Mouse (Mus musculus) gastrocnemius, adult 2 months (tissue): ENCODE results near the gene Sv2a. TPM values are rescaled to one million over a fixed set of nuclear protein-coding genes. Genes with fewer than 3 reads are reported as not detected.
"Not testable (repeated sequence)": the region's sequence is repeated elsewhere in the genome, so short reads cannot be mapped to it uniquely, and the experiment has no call there.

Experiments
- DNase-seq: peaks from one replicate; pipeline ENCODE4 v3.0.0; 2022
- H3K27ac ChIP-seq: fragments of 200-600 bp; 2 replicates; pipeline ENCODE4 v1.8.1; 2022; ENCODE audit warnings: mild to moderate bottlenecking
- H3K4me3 ChIP-seq: fragments of 200-600 bp; 2 replicates; pipeline ENCODE4 v1.8.1; 2022; ENCODE audit warnings: mild to moderate bottlenecking, moderate library complexity
- CTCF ChIP-seq: fragments of 200-600 bp; IDR thresholded peaks from 2 replicates; pipeline ENCODE4 v1.8.1; 2022; ENCODE audit warnings: antibody characterized with exemption, mild to moderate bottlenecking, moderate library complexity
- intact Hi-C: fragments of 180-260 bp; cut with DNase I; formaldehyde crosslinking; loops from one replicate; pipeline ENCODE4 v1.15.1; 2025
- total RNA-seq, 2 experiments: library from RNA; stranded (reverse); gene quantifications; 2 replicates each; pipeline ENCODE4 v1.2.3; 2021

The Sv2a gene
- total RNA-seq, 2 experiments from 2014 or later: 0.25 to 0.26 TPM

DNA sequence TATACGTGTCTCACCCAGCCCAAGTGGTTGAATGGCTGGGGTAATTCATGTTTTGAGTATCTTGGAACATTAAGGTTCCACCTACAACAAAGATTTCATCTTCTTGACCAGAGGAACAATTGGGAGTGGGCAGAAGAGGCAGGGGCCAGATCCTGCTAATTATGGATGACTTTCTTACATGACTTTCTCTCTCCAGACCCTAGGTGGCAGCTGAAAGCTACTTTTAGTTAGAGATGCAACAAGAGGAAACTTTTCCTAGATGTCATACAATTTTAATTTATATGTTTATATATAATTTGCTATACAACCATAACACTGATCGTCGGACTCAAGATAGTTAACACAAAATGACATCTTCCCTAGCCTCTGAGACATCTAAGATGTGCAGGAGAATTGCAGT, 26.9 kb downstream of the Sv2a start:
- Histone ChIP-seq H3K27ac (no peak overlapping the region), H3K4me3 (no peak overlapping the region)
- intact Hi-C loops: no loop called here
- DNase-seq: no peak
- no peak; the same call in 1 of the 2 replicates for TF ChIP-seq CTCF

DNA sequence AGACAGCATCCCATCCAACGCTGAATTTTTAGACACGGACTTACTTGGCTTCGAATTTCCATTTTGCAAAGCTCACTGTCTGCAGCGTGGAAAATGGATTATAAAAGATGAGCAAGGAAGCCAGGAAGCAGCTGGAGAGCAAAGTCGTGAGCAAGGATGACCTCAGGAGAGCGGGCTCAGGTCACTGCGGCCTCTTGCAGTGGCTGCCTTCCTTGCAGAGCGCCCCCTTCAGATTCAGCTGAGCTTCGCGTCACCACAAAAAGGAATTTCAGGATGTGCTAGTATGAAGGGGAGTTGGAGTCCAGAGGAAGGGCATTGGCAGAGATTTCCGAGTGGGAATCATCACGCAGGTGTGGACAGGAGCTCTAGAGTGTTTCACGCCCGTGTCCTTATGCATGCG, 28.3 kb downstream of the Sv2a start:
- intact Hi-C loops: no loop called here
- peak; percentile 40 for TF ChIP-seq CTCF
- Histone ChIP-seq H3K4me3 (no peak overlapping the region), H3K27ac (no peak overlapping the region)
- no peak for DNase-seq

DNA sequence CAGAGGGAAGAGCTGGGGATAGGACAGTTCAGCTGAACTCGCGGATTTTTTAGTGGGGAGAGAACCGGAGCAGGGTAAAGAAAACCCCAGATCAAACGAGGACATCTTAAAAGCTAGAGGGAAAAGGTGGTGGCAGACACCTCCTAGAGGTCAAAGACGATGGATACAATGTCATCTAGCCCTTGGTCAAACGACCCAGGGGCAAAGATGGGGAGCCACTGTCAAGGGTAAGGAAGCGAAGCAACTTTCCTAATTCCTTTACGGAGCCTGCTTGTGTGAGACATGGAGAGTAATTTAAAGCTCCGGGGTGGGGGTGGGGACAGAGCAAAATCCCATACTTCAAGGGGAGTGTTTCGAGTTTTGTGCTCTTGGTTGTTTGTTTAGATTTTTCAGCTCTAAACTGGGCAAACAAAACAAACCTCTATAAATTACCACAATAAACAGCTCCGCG, 38.3 kb downstream of the Sv2a start:
- H3K27ac ChIP-seq: peak overlapping the region; percentile 97
- TF ChIP-seq CTCF: peak; percentile 40
- intact Hi-C loops: loop anchor here (5.0 kb wide), 2 partner anchors 47 to 152 kb away; partner anchors contain the start of gene Sf3b4
- H3K4me3 ChIP-seq: peak overlapping the region; percentile 89
- DNase-seq: peak; percentile 44

GRCm38 (mm10) chr3:96219661-96220130, 38.7 kb downstream of the Sv2a start, which contains the start of the genes Bola1 and Hist2h2ab:
Gene Bola1 (minus strand): TSS chr3:96219709.
Gene Hist2h2ab (plus strand): TSS chr3:96219865.
- peak within 1 kb of the TSS; percentile 97 for H3K27ac ChIP-seq
- intact Hi-C loops: loop anchor here (2.0 to 5.0 kb wide), 3 partner anchors 43 to 152 kb away; partner anchors contain the start of genes Hist2h4 and Sf3b4
- H3K4me3 ChIP-seq: peak within 1 kb of the TSS; percentile 89
- no peak for TF ChIP-seq CTCF
- DNase-seq: peak; percentile 85

- intact Hi-C loops: loop anchor here (2.0 kb wide), 1 partner anchor 43 kb away; the partner anchor contains the start of gene Hist2h4
- Histone ChIP-seq H3K4me3 (peak overlapping the region; percentile 89), H3K27ac (peak overlapping the region; percentile 97)
- not testable (repeated sequence) for DNase-seq
Observed at GRCm38 (mm10) chr3:96220131-96220764, 39.3 kb downstream of the Sv2a start.

- TF ChIP-seq CTCF: peak; percentile 0; the same call in 1 of the 2 replicates
- Histone ChIP-seq H3K4me3 (peak within 1 kb of the TSS; percentile 89), H3K27ac (peak within 1 kb of the TSS; percentile 97)
- intact Hi-C loops: loop anchor here (2.0 kb wide), 1 partner anchor 42 kb away; the partner anchor contains the start of gene Hist2h4
- peak; percentile 78 for DNase-seq
Observed at GRCm38 (mm10) chr3:96220765-96221639, 40.1 kb downstream of the Sv2a start, which contains the start of the genes Hist2h2ac and Hist2h2be. Gene Hist2h2ac (minus strand): TSS chr3:96220880. Gene Hist2h2be (plus strand): TSS chr3:96221119.

DNA sequence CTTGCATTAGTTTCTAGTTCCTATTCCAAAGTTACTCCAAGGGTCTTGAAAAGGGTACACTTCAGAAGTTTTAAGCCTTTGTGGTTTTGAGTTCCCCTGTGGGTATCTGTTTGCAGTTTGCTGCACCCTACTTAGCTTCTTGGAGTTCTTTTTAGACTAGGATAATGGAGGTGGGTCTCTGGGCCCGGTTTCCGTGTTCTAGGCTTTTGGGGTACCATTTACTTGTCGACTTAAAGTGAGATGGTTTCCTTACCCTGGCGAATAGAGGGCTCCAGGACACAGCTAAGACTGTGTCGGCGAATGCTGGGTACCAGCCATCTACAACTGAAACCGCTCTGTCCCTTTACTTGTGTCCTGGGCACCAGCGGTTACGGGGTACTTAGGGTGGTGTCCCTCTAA, 40.7 kb downstream of the Sv2a start:
- peak overlapping the region; percentile 89 for H3K4me3 ChIP-seq
- intact Hi-C loops: loop anchor here (2.0 kb wide), 2 partner anchors 15 to 41 kb away; partner anchors contain the start of gene Hist2h4
- peak overlapping the region; percentile 97 for H3K27ac ChIP-seq
- no peak for DNase-seq
- TF ChIP-seq CTCF: no peak

- no peak overlapping the region for H3K4me3 ChIP-seq
- TF ChIP-seq CTCF: no peak
- intact Hi-C loops: loop anchor here (2.0 kb wide), 1 partner anchor 14 kb away; no protein-coding TSS in a partner anchor
- DNase-seq: no peak
- H3K27ac ChIP-seq: peak overlapping the region; percentile 97; the same call in 1 of the 2 replicates
Observed at GRCm38 (mm10) chr3:96222774-96223173, 41.8 kb downstream of the Sv2a start.

GRCm38 (mm10) chr3:96225421-96225820, 44.5 kb downstream of the Sv2a start:
- Histone ChIP-seq H3K27ac (no peak overlapping the region), H3K4me3 (no peak overlapping the region)
- intact Hi-C loops: no loop called here
- no peak for TF ChIP-seq CTCF
- DNase-seq: no peak

DNA sequence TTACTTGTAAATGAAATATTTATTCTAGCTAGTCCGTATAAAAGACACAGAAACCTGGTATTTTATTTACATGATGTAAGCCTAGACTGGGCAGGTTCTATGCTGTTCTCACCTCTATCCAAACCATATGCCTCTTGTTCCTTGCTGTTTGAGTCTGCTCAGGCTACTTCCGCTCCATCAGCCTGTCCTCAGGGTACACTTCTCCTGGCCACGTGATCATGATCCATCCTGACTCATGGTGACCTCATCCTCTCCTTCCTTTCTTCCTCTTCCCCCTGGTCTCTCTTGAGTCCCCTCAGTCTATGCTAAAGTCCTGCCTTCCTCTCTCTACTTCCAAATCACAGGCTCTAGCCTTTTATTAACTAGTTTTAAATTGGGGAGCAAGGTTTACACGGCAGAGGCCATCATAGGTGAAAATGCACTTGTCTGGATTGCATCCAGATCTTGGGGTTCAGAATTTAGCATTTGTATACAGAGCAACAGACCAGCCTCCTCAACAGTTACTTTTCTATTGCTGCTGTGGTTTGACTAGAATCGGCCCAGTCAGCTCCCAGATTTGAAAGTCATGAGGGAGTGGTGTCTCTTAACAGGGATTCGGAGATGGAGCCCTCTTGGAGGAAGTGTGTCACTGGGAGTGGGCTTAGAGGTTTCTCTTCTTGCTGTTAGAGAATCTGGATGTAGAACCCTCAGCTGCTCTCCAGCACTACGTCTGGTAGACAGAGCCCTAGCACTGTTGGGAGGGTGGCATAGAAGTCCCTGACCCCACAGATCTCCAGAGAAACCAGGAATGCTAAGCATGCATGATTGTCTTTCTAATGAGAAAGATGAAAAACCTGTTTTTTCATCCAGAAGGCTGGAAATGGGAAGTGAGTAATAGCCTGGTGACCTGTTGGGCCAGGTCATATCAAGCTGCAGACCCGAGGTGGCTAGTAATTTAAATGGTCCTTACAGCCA, 46.0 kb downstream of the Sv2a start:
- H3K27ac ChIP-seq: no peak overlapping the region
- no peak for TF ChIP-seq CTCF
- no peak overlapping the region for H3K4me3 ChIP-seq
- no peak for DNase-seq
- intact Hi-C loops: no loop called here

- Histone ChIP-seq H3K27ac (no peak overlapping the region), H3K4me3 (no peak overlapping the region)
- DNase-seq: no peak
- TF ChIP-seq CTCF: no peak
- intact Hi-C loops: no loop called here
Observed at GRCm38 (mm10) chr3:96228828-96229227, 47.9 kb downstream of the Sv2a start.

GRCm38 (mm10) chr3:96230404-96230803, 49.5 kb downstream of the Sv2a start:
- H3K27ac ChIP-seq: no peak overlapping the region
- H3K4me3 ChIP-seq: no peak overlapping the region
- no peak for TF ChIP-seq CTCF
- DNase-seq: no peak
- intact Hi-C loops: no loop called here
